Mouse (Mus musculus) left cerebral cortex, postnatal 10 days (tissue): Measurements from ENCODE around the gene Nts. TPM values are rescaled to one million over a fixed set of nuclear protein-coding genes. Genes with fewer than 3 reads are reported as not detected.
"Not testable (repeated sequence)": the region's sequence is repeated elsewhere in the genome, so short reads cannot be mapped to it uniquely, and the experiment has no call there.

Experiments used
- DNase-seq, 2 experiments: peaks; one replicate each; pipeline ENCODE4 v3.0.0; 2021 to 2022; ENCODE audit warnings: low spot score in 2 of 2, mixed read lengths in 1 of 2; ENCODE audit errors: extremely low spot score in 1 of 2
- intact Hi-C: fragments of 180-260 bp; cut with DNase I; formaldehyde crosslinking; loops from one replicate; pipeline ENCODE4 v1.15.1; 2025
- total RNA-seq, 2 experiments: library from RNA; stranded (reverse); gene quantifications; 2 replicates each; pipeline ENCODE4 v1.2.3; 2021

The Nts gene
- total RNA-seq, result 10 to 100 TPM; 12.7 to 18.9 TPM

DNA sequence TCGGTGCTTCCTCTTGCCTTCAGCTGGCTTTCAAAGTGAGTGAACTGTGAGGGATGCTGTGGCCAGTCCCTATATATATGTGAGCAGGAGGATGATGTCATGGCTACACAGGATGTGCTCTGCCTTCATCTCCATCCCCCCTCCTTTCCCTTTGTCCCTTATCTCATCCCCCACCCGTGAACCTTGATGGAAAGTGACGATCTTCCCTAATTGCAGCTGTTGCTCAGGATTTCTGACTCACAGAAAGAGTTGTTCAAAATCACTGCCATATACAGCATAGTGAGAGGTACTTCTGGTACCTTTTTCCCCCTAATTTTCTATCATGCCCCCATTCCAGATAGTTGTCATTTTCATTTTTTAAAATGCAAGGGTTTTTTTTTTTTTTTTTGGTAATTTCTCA lies at the start of gene Nts:
Gene Nts, minus strand, starts transcription at position 101 of the 400 bp plus-strand sequence.
- intact Hi-C loops, result loop anchor here (2.0 to 5.0 kb wide), 2 partner anchors 247 to 332 kb away; no protein-coding TSS in a partner anchor
- DNase-seq, result no peak

DNA sequence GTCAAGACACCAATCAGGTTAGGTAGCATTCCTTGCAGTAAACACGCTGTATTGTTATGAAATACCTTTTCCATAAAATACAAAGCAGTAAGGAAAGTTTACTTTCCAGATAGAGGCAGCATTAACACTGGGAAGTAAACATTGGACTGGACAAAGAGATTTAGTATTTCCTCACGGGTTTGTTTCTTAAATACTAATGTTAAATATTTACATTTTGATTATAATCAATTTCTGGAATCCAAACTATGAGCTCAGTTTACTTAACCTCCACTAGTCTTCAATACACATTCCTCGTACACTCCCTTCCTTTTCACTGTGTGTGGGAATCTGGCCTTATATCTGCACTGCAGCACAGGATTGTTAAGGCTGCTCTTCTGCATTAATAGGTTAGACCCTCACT lies 37.6 kb upstream of the Nts start:
- intact Hi-C loops, result no loop called here
- no peak for DNase-seq

DNA sequence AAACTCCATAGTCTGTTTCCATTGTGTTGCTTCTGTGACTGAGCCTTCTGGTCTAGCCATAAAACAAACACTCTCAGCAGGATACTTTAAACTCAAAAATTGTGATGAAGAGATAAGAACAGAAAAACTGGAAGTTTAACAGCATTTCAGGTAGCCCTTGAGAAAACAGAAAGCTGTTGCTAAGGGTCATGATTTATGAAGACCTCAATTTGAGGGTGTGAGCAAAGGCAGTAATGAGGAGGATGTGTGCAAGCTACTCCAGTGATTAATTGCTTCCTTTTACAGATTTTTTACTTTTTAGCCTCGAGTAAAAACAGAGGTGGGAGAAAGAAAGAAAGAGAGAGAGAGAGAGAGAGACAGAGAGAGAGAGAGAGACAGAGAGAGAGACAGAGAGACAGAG lies 23.9 kb upstream of the Nts start:
- DNase-seq, result no peak
- intact Hi-C loops, result no loop called here

DNA sequence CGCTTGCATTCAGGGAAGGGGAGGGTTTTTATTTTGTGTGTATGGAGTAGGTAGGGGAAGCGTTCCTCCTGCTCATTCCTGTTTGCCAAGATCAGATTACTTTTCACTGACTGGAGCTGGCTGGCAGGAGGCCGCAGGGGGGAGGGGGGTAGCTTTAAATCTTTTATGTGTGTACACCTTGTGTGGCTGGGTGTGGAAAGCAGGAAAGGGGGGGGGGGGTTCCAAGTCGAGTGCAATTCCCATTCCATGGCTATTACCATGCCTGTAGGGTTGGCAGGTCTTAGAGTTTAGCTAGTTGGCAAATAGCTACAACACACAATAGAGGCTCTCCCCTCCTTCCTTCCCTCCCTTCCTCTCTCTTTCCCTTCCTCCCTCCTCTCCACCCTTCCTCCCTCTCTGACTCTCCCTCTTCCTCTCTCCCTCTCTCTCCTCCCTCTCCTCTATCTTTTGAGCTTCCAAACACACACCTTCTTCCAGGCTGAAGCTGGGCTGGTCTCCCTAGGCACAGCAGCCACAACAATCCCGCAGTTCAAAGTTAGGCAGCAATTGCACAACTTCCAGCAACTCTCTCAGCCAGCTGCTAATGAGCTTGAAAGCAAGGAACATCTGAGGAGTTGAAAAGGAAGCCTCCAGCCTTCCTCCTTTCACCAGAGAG lies 21.6 kb upstream of the Nts start, which contains the start of gene Rassf9:
Gene Rassf9, plus strand, starts transcription at position 416 of the 655 bp plus-strand sequence.
- intact Hi-C loops, result no loop called here
- peak in 1 of 2 experiments; percentile 51 for DNase-seq

DNA sequence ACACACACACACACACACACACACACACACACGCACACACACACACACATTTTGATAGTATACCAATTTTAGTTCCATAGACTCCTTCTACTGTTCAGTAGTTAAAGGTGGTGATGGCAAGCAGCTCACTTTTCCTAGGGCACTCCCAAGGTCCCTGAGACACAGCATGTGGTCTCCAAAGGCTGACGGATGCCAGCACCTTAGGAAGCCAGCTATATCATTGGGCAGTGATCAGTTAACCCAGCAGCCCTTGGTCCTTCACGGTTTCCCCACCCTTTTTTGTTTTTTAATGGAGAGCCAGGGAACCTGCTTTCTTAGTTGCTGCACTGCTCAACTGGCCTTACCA lies 21.1 kb upstream of the Nts start:
- intact Hi-C loops, result no loop called here
- no peak for DNase-seq

DNA sequence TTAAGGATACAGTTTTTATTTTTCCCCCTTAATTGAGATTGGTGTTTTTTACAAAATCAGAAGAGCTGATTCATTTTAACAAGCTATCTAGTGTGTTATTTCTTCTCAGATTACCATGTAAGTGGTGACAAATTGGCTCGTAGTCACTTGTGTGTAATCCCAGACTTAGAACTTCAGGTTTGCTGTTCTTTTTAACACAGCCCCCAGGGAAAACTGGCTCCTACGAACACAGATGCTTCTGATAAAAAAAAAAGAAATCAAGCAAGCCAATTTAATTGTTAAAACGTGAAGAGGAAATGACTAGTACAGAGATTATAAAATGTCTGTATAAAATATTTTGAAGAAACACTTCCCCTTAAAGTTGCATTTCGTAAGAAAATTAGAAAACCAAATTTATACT lies 17.1 kb upstream of the Nts start:
- no peak for DNase-seq
- intact Hi-C loops, result no loop called here

DNA sequence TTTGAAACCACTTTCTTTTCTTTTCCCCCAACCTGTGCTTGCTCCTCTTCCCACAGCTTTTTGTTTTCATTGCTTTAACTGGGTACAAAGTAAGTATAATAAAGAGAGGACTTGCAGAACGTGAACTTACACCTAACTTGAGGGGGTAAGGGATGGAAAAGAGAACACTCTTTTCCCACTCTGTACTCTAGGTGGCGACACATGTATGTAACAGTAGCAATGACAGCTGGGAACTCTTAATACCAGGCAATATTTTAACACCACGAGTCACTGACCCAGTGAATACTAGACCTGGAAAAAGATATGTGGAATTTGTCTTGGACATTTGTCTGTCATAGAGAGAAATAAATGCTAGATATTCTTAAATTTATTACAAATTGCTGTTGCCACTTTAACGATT lies 8.5 kb upstream of the Nts start:
- peak in 1 of 2 experiments; percentile 20 for DNase-seq
- intact Hi-C loops, result no loop called here

DNA sequence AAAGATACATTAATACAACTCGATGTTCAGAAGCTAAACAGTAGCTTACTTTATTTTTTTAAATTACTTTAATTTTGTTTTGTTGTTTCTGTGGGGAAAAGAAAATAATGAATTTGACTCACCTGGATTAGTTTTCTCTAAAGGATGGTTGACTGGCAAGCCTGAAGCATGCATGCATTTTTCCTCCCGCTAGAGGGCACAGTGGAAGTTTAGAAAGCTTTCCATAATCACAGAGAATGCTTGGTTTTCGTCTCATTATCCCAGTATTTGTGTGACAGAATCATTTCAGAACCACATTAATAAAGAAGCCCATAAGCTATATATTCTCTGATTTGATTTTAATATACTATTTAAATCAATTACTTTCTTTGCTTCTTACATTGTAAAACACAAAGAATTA lies 1.5 kb upstream of the Nts start:
- DNase-seq, result peak; percentile 36 to 47
- intact Hi-C loops, result loop anchor here (2.0 to 5.0 kb wide), 2 partner anchors 246 to 331 kb away; no protein-coding TSS in a partner anchor

DNA sequence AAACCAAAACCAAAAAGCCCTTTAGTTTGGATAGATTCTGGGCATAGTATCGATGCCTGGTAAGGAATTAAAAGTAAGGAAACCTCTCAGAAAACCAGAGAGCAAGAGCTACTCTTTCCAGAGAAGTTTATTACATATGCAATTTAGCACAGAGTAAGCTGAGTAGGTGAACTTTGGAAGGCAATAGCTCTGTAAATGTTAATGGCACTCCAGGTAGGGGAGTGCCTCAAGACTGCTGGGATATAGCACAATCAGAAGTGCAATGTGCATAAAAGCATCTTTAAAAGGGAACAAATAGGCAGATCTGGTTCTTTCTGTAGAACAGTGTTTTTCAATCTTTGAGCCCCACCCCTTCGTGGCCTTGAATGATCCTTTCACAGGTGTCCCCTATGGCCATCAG lies 20.9 kb downstream of the Nts start:
- intact Hi-C loops, result no loop called here
- DNase-seq, result no peak

DNA sequence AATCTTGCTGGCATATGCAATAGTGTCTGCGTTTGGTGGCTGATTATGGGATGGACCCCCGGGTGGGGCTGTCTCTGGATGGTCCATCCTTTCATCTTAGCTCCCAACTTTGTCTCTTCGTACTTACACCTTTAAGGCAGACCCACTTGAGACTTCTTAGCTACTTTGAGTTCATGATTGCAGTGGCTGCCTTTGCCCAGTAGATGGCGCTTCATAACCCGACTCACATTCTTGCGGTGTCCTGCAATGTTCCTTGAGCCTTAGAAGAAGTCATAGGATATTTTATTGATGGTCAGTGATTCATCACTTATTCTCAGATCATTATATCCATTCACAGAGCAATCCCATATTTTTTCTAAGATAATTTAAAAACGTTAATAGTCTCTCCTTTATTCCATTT lies 38.5 kb downstream of the Nts start:
- peak; percentile 24 to 25 for DNase-seq
- intact Hi-C loops, result loop anchor here (2.0 to 10.0 kb wide), 2 partner anchors 371 to 743 kb away; no protein-coding TSS in a partner anchor

DNA sequence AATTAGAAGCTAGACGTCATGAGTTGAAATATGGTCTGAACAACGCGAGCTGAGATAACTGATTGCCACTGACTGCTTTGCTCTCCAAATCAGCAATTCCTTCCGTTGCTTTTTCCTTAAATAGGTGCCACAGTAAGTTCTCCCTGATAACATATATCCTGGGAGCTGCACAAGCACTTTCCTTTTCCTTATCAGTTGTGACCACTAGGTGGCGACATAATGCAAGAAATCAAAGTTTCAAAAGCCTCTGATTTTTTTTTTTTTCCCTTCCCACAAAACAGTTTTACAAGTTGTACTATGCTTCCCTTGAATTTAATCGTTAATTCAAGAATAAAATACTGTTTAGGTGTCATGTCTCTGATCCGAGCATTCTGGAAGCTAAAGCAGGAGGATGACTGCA lies 40.8 kb downstream of the Nts start:
- DNase-seq, result peak; percentile 33 to 70
- intact Hi-C loops, result loop anchor here (10.0 kb wide), 1 partner anchor 1835 kb away; no protein-coding TSS in a partner anchor

DNA sequence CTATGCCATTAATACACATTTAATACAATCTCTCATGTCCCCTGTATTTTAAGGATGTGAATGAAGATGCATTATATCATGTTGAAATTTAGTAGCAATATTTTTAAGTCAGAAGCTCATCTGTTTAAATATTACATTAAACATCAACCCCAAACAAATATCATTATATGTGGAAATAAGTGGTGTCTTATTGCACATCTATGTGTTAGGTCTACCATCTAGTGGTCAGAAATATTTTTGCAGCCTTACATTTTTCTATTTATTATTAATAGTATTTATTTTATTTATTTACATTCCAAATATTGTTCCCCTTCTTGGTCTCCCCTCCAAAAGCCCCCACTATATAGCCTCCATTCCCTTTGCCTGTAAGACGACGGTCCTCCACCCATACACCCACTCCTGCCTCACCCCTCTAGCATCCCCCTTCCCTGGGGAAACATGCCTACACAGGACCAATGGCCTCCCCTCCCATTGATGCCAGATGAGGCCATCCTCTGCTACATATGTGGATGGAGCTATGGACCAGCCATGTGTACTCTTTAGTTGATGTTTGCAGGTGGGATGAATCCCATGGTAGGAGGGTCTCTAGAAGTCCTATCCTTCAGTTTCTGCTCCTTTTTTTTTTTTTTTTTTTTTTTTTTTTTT lies 45.3 kb downstream of the Nts start:
- intact Hi-C loops, result loop anchor here (10.0 kb wide), 1 partner anchor 1830 kb away; no protein-coding TSS in a partner anchor
- no peak for DNase-seq

DNA sequence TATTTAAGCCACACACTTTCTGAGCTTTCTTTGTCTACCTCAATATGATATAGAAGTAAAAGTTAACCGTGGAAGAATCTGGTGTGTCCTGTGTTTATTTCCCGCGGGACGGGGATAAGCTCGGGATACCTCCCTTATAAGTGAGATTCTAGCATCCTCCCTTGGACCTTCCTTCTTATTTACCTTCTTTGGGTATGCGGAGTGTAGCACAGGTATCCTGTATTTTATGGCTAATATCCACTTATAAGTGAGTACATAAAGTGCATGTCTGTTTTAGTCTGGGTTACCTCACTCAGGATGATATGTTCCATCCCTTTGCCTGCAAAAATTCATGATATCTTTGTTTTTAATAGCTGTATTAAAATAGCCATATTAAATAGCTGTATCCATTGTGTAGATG lies 54.8 kb downstream of the Nts start:
- DNase-seq, intact Hi-C loops: not testable (repeated sequence)

DNA sequence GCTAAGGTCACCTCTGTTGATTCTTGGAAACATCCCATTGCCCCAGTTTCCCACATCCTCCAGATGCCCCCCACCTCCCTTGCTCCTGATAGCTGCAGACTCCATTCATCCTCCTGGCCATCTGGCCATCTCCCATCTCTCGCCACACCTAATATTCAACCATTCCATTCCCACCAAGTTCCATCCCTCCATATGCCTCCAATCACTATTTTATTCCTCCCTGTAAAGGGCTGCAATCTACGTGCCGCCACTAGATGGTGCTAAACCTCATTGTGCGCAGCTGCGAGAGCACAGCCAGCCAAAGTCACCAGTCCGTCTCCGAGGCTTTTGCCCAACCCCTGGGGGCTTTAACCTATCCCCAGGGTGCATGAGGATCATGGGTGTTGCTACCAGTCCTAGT lies 55.2 kb downstream of the Nts start:
- intact Hi-C loops, result not testable (repeated sequence)
- DNase-seq, result peak in 1 of 2 experiments; percentile 21

Other genes starting within 250 kb of the Nts start
- 1 to 10 TPM; 4.8 to 5.0 TPM for gene Rassf9, start 21.7 kb upstream of the Nts start, total RNA-seq